Mouse (Mus musculus) liver, adult 2 months (tissue): Measurements from ENCODE around the gene Crygn.

Experiments used
- CTCF ChIP-seq: fragments of 200-500 bp; IDR thresholded peaks from 2 replicates; pipeline ENCODE4 v1.5.1; 2011; ENCODE audit warnings: low read depth, low read length, control low read depth
- POLR2A ChIP-seq: fragments of 200-500 bp; IDR thresholded peaks from 2 replicates; pipeline ENCODE4 v1.6.1; 2011; ENCODE audit warnings: low read length, control low read depth; ENCODE audit not compliant: insufficient read depth; ENCODE audit errors: extremely low read depth

DNA sequence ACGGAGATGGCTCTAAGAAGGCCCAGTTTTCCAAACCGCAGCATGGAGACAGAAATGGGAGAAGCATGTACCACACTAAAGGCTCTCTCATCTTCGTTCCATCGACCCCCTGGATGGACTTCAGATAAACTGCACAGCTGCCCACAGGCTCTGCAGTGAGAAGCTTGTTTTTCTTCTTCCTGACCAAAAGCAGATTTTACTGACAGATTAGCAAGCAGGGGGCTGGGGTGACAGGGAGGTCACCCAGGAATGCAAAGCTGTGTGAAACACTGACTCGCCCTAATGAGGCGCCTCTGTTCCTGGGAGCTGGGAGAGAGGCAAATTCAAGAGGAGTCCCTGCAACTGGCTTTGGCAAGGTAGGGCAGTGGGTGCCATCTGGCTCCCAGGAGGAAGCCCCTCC is 10.3 kb downstream of the Crygn start:
- TF ChIP-seq CTCF, result no peak
- no peak for TF ChIP-seq POLR2A
